Mouse (Mus musculus) myocyte (in vitro differentiated cells): ENCODE measurements around the gene Fn1.

ENCODE experiments used
- E2F4 ChIP-seq: IDR thresholded peaks from one replicate; pipeline ENCODE4 v1.6.1; 2011; ENCODE audit warnings: mild to moderate bottlenecking, control low read depth, moderate library complexity; ENCODE audit not compliant: insufficient read depth
- MYOD1 ChIP-seq, 3 experiments: IDR thresholded peaks; one replicate each; pipeline ENCODE4 v1.6.1; 2011; ENCODE audit warnings: control low read depth in 2 of 3, low read depth in 2 of 3, mild to moderate bottlenecking in 2 of 3, moderate library complexity in 1 of 3; ENCODE audit not compliant: insufficient read length in 2 of 3, control insufficient read depth in 1 of 3
- POLR2A ChIP-seq: IDR thresholded peaks from one replicate; pipeline ENCODE4 v1.6.1; 2011; ENCODE audit warnings: low read depth, mild to moderate bottlenecking, control low read depth, moderate library complexity; ENCODE audit not compliant: insufficient read length
- USF1 ChIP-seq: IDR thresholded peaks from one replicate; pipeline ENCODE4 v1.6.1; 2011; ENCODE audit warnings: low read depth, mild to moderate bottlenecking, control low read depth, moderate library complexity

- TF ChIP-seq E2F4: no peak
- no peak for TF ChIP-seq USF1
- TF ChIP-seq MYOD1 (IDR thresholded peaks at IDR 0.05; ENCODE audit: control insufficient read depth in 1 of 3, insufficient read length in 2 of 3, low read depth in 2 of 3): no peak
- no peak for TF ChIP-seq POLR2A
Observed at GRCm38 (mm10) chr1:71580408-71580807, 72.6 kb downstream of the Fn1 start.
